Mouse (Mus musculus) E14TG2a.4 (cell line): ENCODE data around the gene Zfp72.

ENCODE experiments used
- CTCF ChIP-seq: conservative IDR thresholded peaks from 2 replicates; pipeline ENCODE4 v1.5.1; 2014; ENCODE audit warnings: low read length
- POU5F1 ChIP-seq: IDR thresholded peaks from 2 replicates; pipeline ENCODE4 v1.6.1; 2014; ENCODE audit warnings: low read length, borderline replicate concordance

DNA sequence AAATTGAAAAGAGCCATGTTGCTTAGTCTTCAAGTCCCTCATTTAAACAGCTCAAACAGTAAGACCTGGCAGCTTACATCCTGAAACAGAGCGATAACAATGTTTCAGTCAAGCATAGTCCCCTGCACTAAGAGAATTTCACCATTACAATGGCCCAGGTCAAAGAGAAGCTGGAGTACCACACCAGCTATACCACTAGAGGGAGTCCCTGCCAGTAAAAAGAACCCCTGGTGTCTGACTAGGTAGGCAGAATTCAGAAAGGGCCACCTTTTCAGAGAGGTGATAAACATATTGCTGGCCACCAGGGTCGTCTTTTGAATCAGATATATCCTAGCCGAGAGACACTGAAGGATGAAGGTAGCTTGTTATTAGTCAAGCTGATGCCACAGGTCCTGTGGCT lies 49.6 kb downstream of the Zfp72 start:
- TF ChIP-seq CTCF = peak; percentile 87
- no peak for TF ChIP-seq POU5F1
